Mouse (Mus musculus) CD4-positive, CD25-positive, alpha-beta regulatory T cell, adult 4 months (primary cell): ENCODE measurements around the gene Ksr1. TPM values are rescaled to one million over a fixed set of nuclear protein-coding genes. Genes with fewer than 3 reads are reported as not detected.

Source experiments
- ATAC-seq: one replicate; pipeline ENCODE4 v1.8.0; 2017
- polyA plus RNA-seq, 2 experiments: library from polyadenylated mRNA; unstranded; fragments of 100-300 nt; shearing (Covaris generic); gene quantifications; one replicate each; pipeline ENCODE4 v1.2.1; 2017

Ksr1 gene
- polyA plus RNA-seq, 2 experiments from 2014 or later: 2.5 to 4.1 TPM

- peak; percentile 69 for ATAC-seq
Observed at GRCm38 (mm10) chr11:79122556-79122955, 23.7 kb downstream of the Ksr1 start.

GRCm38 (mm10) chr11:79120087-79120486 is 26.1 kb downstream of the Ksr1 start:
- no peak for ATAC-seq

- ATAC-seq: no peak
Observed at GRCm38 (mm10) chr11:79118918-79119377, 27.3 kb downstream of the Ksr1 start.

GRCm38 (mm10) chr11:79116665-79117064 is 29.5 kb downstream of the Ksr1 start:
- no peak for ATAC-seq

GRCm38 (mm10) chr11:79115659-79116058 is 30.5 kb downstream of the Ksr1 start:
- no peak for ATAC-seq

- ATAC-seq: no peak
Observed at GRCm38 (mm10) chr11:79114061-79114460, 32.1 kb downstream of the Ksr1 start.

- ATAC-seq: no peak
Observed at GRCm38 (mm10) chr11:79113397-79113796, 32.8 kb downstream of the Ksr1 start.

GRCm38 (mm10) chr11:79112559-79113302 is 33.5 kb downstream of the Ksr1 start:
- no peak for ATAC-seq

- ATAC-seq: no peak
Observed at GRCm38 (mm10) chr11:79111864-79112558, 34.2 kb downstream of the Ksr1 start.

- ATAC-seq: no peak
Observed at GRCm38 (mm10) chr11:79110446-79110845, 35.8 kb downstream of the Ksr1 start.

GRCm38 (mm10) chr11:79107934-79108333 is 38.3 kb downstream of the Ksr1 start:
- no peak for ATAC-seq

GRCm38 (mm10) chr11:79104998-79105397 is 41.2 kb downstream of the Ksr1 start:
- ATAC-seq: no peak

- ATAC-seq: no peak
Observed at GRCm38 (mm10) chr11:79104538-79104937, 41.7 kb downstream of the Ksr1 start.

GRCm38 (mm10) chr11:79104096-79104495 is 42.1 kb downstream of the Ksr1 start:
- ATAC-seq: no peak

- ATAC-seq: peak; percentile 29
Observed at GRCm38 (mm10) chr11:79103461-79103869, 42.7 kb downstream of the Ksr1 start.

GRCm38 (mm10) chr11:79102280-79102679 is 43.9 kb downstream of the Ksr1 start:
- no peak for ATAC-seq

- ATAC-seq: no peak
Observed at GRCm38 (mm10) chr11:79101568-79101967, 44.6 kb downstream of the Ksr1 start.

GRCm38 (mm10) chr11:79099032-79099431 is 47.2 kb downstream of the Ksr1 start:
- ATAC-seq: no peak

- no peak for ATAC-seq
Observed at GRCm38 (mm10) chr11:79097736-79098135, 48.5 kb downstream of the Ksr1 start.

- no peak for ATAC-seq
Observed at GRCm38 (mm10) chr11:79096673-79097072, 49.5 kb downstream of the Ksr1 start.

GRCm38 (mm10) chr11:79095713-79096112 is 50.5 kb downstream of the Ksr1 start:
- ATAC-seq: no peak

GRCm38 (mm10) chr11:79094727-79095126 is 51.5 kb downstream of the Ksr1 start:
- no peak for ATAC-seq

GRCm38 (mm10) chr11:79093986-79094695 is 52.1 kb downstream of the Ksr1 start:
- no peak for ATAC-seq
